Mouse (Mus musculus): ENCODE measurements around the gene Lsm12.
A peak's percentile ranks its signal among the peaks of the same experiment; 100 is the strongest.
"Not testable (repeated sequence)": the region's sequence is repeated elsewhere in the genome, so short reads cannot be mapped to it uniquely, and the experiment has no call there.

Gene Lsm12

GRCm38 (mm10) chr11:102185677-102186076 is 581 bp upstream of the Lsm12 start:
- ATAC-seq (ENCODE audit: low TSS enrichment): no peak

GRCm38 (mm10) chr11:102184253-102184645 is 847 bp downstream of the Lsm12 start:
- no peak for ATAC-seq (ENCODE audit: low TSS enrichment)

GRCm38 (mm10) chr11:102179836-102180235 is 5.3 kb downstream of the Lsm12 start:
- no peak for ATAC-seq (ENCODE audit: low TSS enrichment)

GRCm38 (mm10) chr11:102168689-102169088 is 16.4 kb downstream of the Lsm12 start:
- no peak for ATAC-seq (ENCODE audit: low TSS enrichment)

- no peak for ATAC-seq (ENCODE audit: low TSS enrichment)
Observed at GRCm38 (mm10) chr11:102167539-102167938, 17.6 kb downstream of the Lsm12 start.

GRCm38 (mm10) chr11:102165971-102166722 is 18.9 kb downstream of the Lsm12 start:
- peak; percentile 47; the same call in 1 of the 2 replicates for ATAC-seq (ENCODE audit: low TSS enrichment)

- ATAC-seq (ENCODE audit: low TSS enrichment): no peak
Observed at GRCm38 (mm10) chr11:102159781-102160180, 25.3 kb downstream of the Lsm12 start.

- not testable (repeated sequence) for ATAC-seq (ENCODE audit: low TSS enrichment)
Observed at GRCm38 (mm10) chr11:102158024-102158423, 27.1 kb downstream of the Lsm12 start.

- no peak for ATAC-seq (ENCODE audit: low TSS enrichment)
Observed at GRCm38 (mm10) chr11:102156786-102157089, 28.4 kb downstream of the Lsm12 start.

GRCm38 (mm10) chr11:102156039-102156785 is 28.9 kb downstream of the Lsm12 start, which contains the start of gene Tmem101:
Gene Tmem101, minus strand, starts transcription at chr11:102156404.
- ATAC-seq (ENCODE audit: low TSS enrichment): peak; percentile 94

GRCm38 (mm10) chr11:102147213-102147989 is 37.7 kb downstream of the Lsm12 start:
- no peak for ATAC-seq (ENCODE audit: low TSS enrichment)

- ATAC-seq (ENCODE audit: low TSS enrichment): no peak
Observed at GRCm38 (mm10) chr11:102146531-102146930, 38.6 kb downstream of the Lsm12 start.

- ATAC-seq (ENCODE audit: low TSS enrichment): no peak
Observed at GRCm38 (mm10) chr11:102146005-102146404, 39.1 kb downstream of the Lsm12 start.

GRCm38 (mm10) chr11:102145471-102146001 is 39.6 kb downstream of the Lsm12 start, which contains the start of gene Nags:
Gene Nags, plus strand, starts transcription at chr11:102145513.
- no peak for ATAC-seq (ENCODE audit: low TSS enrichment)

GRCm38 (mm10) chr11:102144957-102145470 is 40.1 kb downstream of the Lsm12 start:
- ATAC-seq (ENCODE audit: low TSS enrichment): no peak

GRCm38 (mm10) chr11:102142355-102142754 is 42.7 kb downstream of the Lsm12 start:
- ATAC-seq (ENCODE audit: low TSS enrichment): no peak

- no peak for ATAC-seq (ENCODE audit: low TSS enrichment)
Observed at GRCm38 (mm10) chr11:102140508-102140907, 44.6 kb downstream of the Lsm12 start.

- peak; percentile 34; the same call in 1 of the 2 replicates for ATAC-seq (ENCODE audit: low TSS enrichment)
Observed at GRCm38 (mm10) chr11:102138447-102138740, 46.7 kb downstream of the Lsm12 start.

- ATAC-seq (ENCODE audit: low TSS enrichment): no peak
Observed at GRCm38 (mm10) chr11:102137625-102138446, 47.3 kb downstream of the Lsm12 start.

GRCm38 (mm10) chr11:102134516-102134915 is 50.6 kb downstream of the Lsm12 start:
- no peak for ATAC-seq (ENCODE audit: low TSS enrichment)

GRCm38 (mm10) chr11:102117386-102117785 is 67.7 kb downstream of the Lsm12 start:
- ATAC-seq (ENCODE audit: low TSS enrichment): no peak
